Mouse (Mus musculus) liver, embryonic 11.5 days (tissue): Measurements from ENCODE around the gene Abcc10. TPM values are rescaled to one million over a fixed set of nuclear protein-coding genes. Genes with fewer than 3 reads are reported as not detected.

Experiments used
- ATAC-seq: fragments of 200-750 bp; cut with Nextera tagmentation; replicated peaks from 2 replicates; pipeline ENCODE4 v1.8.0; 2017; ENCODE audit warnings: moderate number of reproducible peaks, mild to moderate bottlenecking, moderate TSS enrichment, moderate library complexity; ENCODE audit not compliant: low FRiP score
- DNase-seq: peaks from one replicate; pipeline ENCODE4 v3.0.0-alpha.2; 2017; ENCODE audit warnings: low spot score
- H3K27ac ChIP-seq: fragments of 300-500 bp; sonication (generic); 2 replicates; pipeline ENCODE4 v1.5.1; 2014; ENCODE audit warnings: mild to moderate bottlenecking, low read depth, low read length, control low read depth
- H3K27me3 ChIP-seq: fragments of 300-500 bp; sonication (generic); replicated peaks from 2 replicates; pipeline ENCODE4 v1.6.1; 2014; ENCODE audit warnings: low read length, mixed read lengths; ENCODE audit not compliant: control insufficient read depth, insufficient read depth
- H3K36me3 ChIP-seq: fragments of 300-500 bp; sonication (generic); 2 replicates; pipeline ENCODE4 v1.6.1; 2014; ENCODE audit warnings: mild to moderate bottlenecking, low read length, moderate library complexity, mixed read lengths; ENCODE audit not compliant: control insufficient read depth, insufficient read depth
- H3K4me1 ChIP-seq: fragments of 300-500 bp; sonication (generic); replicated peaks from 2 replicates; pipeline ENCODE4 v1.6.1; 2014; ENCODE audit warnings: low read length, mixed read lengths; ENCODE audit not compliant: control insufficient read depth, insufficient read depth
- H3K4me2 ChIP-seq: fragments of 300-500 bp; sonication (generic); 2 replicates; pipeline ENCODE4 v1.6.1; 2014; ENCODE audit warnings: mild to moderate bottlenecking, control low read depth, moderate library complexity
- H3K4me3 ChIP-seq: fragments of 300-500 bp; sonication (generic); 2 replicates; pipeline ENCODE4 v1.5.1; 2014; ENCODE audit warnings: low read depth, low read length, control low read depth
- H3K9ac ChIP-seq: fragments of 300-500 bp; sonication (generic); 2 replicates; pipeline ENCODE4 v1.6.1; 2014; ENCODE audit warnings: low read depth, low read length, control low read depth
- H3K9me3 ChIP-seq: fragments of 300-500 bp; sonication (generic); 2 replicates; pipeline ENCODE4 v1.6.1; 2016; ENCODE audit warnings: low read length, inconsistent platforms, mixed read lengths; ENCODE audit not compliant: control insufficient read depth
- WGBS: fragments of 180-500 bp; shearing (Covaris S2); extraction: QIAGEN DNeasy Blood & Tissue Kit; methylation state at CpG from one replicate; pipeline ENCODE4 v1.1.7; 2014; 5-methylcytosine and 5-hydroxymethylcytosine counted together
- polyA plus RNA-seq: library from polyadenylated mRNA; unstranded; fragments of >200 nt; fragmentation: Nextera tagmentation; extraction: Ambion mirVana; gene quantifications from 2 replicates; pipeline ENCODE4 v1.2.1, GENCODE M21; 2014

The Abcc10 gene
- polyA plus RNA-seq, 1 experiment from 2014 or later = 4.4 TPM

DNA sequence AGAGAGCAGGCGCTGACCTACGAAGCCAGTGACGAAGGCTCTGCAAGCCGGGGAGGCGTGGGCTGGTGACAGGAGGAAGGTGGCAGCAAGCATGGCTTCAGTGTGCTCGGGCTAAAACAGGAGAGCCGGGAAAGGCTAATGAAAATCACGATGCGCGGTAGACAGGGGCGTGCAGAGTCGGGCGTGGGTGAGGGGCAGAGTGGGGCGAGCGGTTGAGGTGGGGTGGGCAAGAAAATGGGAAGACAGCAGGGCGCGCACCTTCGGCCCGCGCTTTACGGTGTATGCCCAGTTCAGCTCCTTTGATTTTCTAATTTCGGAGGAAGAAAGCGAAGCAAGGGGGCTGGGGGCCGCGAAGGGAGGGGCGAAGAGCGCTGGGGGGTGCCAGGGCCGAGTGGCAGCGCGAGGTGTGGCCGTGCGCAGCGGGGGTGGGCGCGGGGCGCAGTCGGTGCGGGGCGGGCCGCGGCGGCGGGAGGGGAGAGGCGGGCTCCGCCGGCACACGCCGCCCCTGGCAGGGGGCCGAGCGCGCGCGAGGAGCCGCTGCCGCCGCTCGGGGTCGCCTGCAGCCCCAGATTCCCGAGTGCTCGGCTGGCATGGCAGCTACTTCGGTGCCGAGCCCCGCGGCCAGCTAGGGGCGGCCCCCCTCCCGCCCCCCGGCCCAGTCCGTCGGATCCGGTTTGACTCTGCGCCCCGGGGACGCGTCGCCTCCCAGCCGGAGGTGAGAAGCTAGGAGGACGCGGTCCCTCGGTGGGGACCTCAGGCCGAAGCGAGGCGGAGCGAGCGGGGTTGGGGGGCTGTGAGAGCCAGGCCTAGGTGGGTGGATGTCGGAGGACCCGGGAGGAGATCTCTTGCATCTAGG lies 30.6 kb downstream of the Abcc10 start, which contains the start of gene Dlk2:
Dlk2 (plus strand) TSS at position 58 of the 856 bp plus-strand sequence.
- Histone ChIP-seq H3K9ac (peak within 1 kb of the TSS; percentile 25; the same call in 1 of the 2 replicates), H3K27me3 (peaks cover 56% of the 10 kb centered on the region), H3K4me2 (peak within 1 kb of the TSS; percentile 91), H3K36me3 (no peaks in the 10 kb centered on the region), H3K4me3 (peak within 1 kb of the TSS; percentile 59), H3K9me3 (no peaks in the 10 kb centered on the region), H3K4me1 (peaks cover 9% of the 10 kb centered on the region), H3K27ac (no peak within 1 kb of the TSS)
- ATAC-seq (no peak), DNase-seq (no peak)
- WGBS = 1% methylated on average over 78 of the region's 86 CpGs

DNA sequence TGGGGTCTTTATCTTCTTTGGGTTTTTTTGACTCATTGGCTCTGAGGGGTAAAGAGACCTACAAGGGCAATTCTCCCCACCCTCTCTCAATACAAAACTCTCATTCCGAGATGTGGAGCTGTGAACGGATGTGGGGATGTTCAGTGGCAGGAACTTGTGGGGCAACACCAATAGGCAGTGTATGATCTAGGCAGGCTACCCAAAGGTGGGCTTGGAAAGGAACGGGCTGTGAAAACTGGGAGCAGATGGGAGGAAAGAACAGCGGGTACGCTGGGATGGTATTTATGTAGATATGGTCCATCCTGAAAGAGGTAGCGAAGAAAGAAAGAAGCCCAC lies 31.2 kb downstream of the Abcc10 start:
- Histone ChIP-seq H3K27me3 (peaks cover 60% of the 10 kb centered on the region), H3K4me3 (peak overlapping the region; percentile 59), H3K4me2 (peak overlapping the region; percentile 91), H3K9me3 (no peaks in the 10 kb centered on the region), H3K4me1 (peaks cover 9% of the 10 kb centered on the region), H3K27ac (no peak overlapping the region), H3K9ac (no peak overlapping the region), H3K36me3 (no peaks in the 10 kb centered on the region)
- no peak for DNase-seq
- WGBS = 13% methylated on average over 6 of the region's 6 CpGs
- ATAC-seq = no peak

DNA sequence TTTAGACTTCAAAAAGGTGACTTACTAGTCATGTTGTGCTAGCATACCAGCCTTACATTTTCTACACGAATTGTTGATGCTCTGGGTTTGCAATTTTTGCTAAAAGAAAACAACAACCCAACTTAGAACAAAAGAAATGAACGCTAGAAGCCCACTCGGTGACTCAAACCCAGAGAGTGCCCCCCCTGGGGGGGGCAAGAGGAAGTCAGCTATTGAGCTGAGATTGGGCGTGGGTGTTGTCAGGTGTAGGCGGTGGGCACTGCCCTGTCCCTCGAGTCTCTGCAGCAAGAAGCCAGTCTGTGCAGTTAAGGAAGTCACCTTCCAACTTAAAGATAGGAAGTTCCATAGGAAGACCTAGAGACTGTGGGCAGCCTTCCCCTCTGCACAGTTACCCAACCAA lies 31.6 kb downstream of the Abcc10 start:
- no peak for ATAC-seq
- 32% methylated on average over 6 of the region's 6 CpGs for WGBS
- Histone ChIP-seq H3K9ac (no peak overlapping the region), H3K36me3 (no peaks in the 10 kb centered on the region), H3K27me3 (peaks cover 60% of the 10 kb centered on the region), H3K4me1 (peaks cover 9% of the 10 kb centered on the region), H3K4me2 (no peak overlapping the region), H3K9me3 (no peaks in the 10 kb centered on the region), H3K27ac (no peak overlapping the region), H3K4me3 (peak overlapping the region; percentile 59; the same call in 1 of the 2 replicates)
- no peak for DNase-seq

DNA sequence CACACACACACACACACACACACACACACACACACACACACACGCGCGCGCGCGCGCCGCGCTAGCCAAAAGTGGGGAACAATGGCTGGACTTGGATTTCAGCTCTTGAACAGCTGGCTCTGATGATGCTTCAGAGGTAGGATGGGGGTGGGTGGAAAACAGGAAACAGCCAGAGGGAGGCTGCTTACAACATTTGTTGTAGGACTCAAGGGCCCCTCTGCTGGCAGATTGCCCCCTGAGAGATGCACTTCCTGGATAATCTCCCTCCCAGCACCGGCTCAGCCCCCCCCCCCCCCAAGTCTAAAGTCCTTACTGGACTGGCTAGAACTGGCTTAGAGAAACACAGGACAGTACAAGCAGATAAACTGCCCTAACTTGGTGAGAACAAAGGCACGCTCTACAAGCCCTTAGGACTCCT lies 40.5 kb downstream of the Abcc10 start:
- H3K27ac ChIP-seq = no peak overlapping the region
- H3K9me3 ChIP-seq = no peaks in the 10 kb centered on the region
- peaks cover 4% of the 10 kb centered on the region for H3K27me3 ChIP-seq
- no peak overlapping the region for H3K4me2 ChIP-seq
- no peaks in the 10 kb centered on the region for H3K36me3 ChIP-seq
- H3K9ac ChIP-seq = no peak overlapping the region
- 70% methylated on average over 11 of the region's 11 CpGs for WGBS
- H3K4me3 ChIP-seq = no peak overlapping the region
- ATAC-seq (no peak), DNase-seq (no peak)
- no peaks in the 10 kb centered on the region for H3K4me1 ChIP-seq

DNA sequence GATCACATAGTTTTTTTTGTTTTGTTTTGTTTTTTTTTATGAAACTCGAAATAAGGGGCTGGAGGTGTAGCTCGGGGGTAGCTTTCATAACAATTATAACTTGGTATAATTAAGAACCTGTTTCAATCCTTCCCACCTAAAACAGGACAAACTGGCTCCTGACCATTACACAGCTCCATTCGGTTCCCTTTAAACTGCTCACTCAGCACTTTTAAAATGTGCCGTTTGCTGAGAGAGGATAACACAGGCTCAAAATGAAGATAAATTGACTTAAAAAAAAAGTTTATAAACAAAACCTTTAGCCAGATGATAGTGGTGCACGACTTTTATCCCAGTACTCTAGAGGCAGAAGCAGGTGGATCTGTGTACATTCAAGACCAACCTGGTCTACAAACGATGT lies 42.7 kb downstream of the Abcc10 start:
- DNase-seq = no peak
- H3K4me2 ChIP-seq = no peak overlapping the region
- no peak for ATAC-seq
- no peaks in the 10 kb centered on the region for H3K36me3 ChIP-seq
- H3K27ac ChIP-seq = no peak overlapping the region
- WGBS = 62% methylated on average over 6 of the region's 6 CpGs
- no peaks in the 10 kb centered on the region for H3K9me3 ChIP-seq
- H3K4me1 ChIP-seq = peaks cover 10% of the 10 kb centered on the region
- H3K4me3 ChIP-seq = no peak overlapping the region
- H3K27me3 ChIP-seq = no peaks in the 10 kb centered on the region
- H3K9ac ChIP-seq = no peak overlapping the region

DNA sequence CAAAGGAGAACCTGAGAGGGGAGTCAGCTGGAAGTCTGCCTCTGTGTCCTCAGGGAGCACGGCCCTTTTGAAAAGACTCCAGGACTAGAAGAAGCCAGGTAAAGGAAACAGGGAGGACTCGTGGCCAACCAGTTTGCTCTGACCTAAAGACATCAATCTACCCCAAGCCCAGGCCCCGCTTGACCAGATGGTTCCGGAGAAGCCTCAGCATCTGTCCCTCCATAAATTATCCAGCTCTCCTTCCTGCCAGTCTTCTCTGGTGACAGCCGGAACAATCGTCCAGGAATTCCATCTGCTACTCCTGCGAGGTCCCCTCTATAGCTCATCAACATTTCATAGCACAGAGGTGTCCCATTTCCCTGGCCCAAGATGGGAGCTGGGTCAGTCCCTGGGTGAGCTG lies 43.5 kb downstream of the Abcc10 start:
- Histone ChIP-seq H3K27me3 (no peaks in the 10 kb centered on the region), H3K9ac (no peak overlapping the region), H3K4me1 (peaks cover 10% of the 10 kb centered on the region), H3K27ac (no peak overlapping the region), H3K4me3 (no peak overlapping the region), H3K36me3 (0 out of 2 replicates have a peak, but pooled peaks cover 6% of the 10 kb centered on the region), H3K4me2 (no peak overlapping the region), H3K9me3 (no peaks in the 10 kb centered on the region)
- WGBS = 58% methylated on average over 7 of the region's 7 CpGs
- ATAC-seq = no peak
- DNase-seq = no peak

DNA sequence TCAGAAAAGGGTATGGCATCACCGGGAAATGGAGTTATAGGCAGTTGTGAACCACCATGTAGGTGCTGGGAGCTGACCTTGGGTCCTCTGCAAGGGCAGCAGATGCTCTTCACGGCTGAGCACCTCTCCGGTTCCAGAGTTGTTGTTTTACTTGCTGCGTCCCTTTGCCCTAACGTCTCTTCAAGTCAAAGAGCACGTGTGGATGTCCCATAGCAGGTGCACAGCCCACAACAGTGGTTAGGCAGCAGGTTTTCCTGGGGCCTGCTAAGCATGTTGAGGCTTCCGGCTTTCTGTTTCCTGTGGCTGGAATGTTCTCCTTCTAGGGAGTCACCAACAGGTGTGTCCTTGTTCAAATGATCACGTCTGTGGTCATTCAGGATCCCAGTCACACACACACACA lies 44.2 kb downstream of the Abcc10 start:
- Histone ChIP-seq H3K4me3 (no peak overlapping the region), H3K9ac (no peak overlapping the region), H3K4me2 (no peak overlapping the region), H3K4me1 (peaks cover 10% of the 10 kb centered on the region), H3K27me3 (no peaks in the 10 kb centered on the region), H3K9me3 (no peaks in the 10 kb centered on the region), H3K36me3 (0 out of 2 replicates have a peak, but pooled peaks cover 6% of the 10 kb centered on the region), H3K27ac (no peak overlapping the region)
- DNase-seq (no peak), ATAC-seq (no peak)
- WGBS = 81% methylated on average over 8 of the region's 8 CpGs

DNA sequence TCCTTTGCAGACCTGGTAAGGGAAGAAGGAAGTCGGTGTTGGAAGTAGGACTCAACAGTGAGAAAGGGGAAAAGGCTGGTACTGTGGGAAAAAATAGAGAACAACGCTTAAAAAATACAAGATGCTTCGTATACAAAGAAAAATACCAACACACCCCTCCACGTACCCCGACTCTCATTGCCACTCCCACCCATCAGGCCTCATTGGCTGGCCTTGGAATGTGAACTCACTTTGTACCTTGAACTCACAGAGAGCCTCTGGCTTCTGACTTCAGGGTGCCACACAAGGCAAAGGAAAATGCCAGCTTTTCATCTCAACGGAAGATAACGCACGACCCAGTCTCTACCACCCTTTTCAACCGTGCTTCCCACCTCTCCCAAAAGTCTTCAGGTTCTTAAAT lies 45.0 kb downstream of the Abcc10 start:
- Histone ChIP-seq H3K36me3 (peaks cover 6% of the 10 kb centered on the region; the same call in 1 of the 2 replicates), H3K4me3 (peak overlapping the region; percentile 77), H3K27me3 (no peaks in the 10 kb centered on the region), H3K9me3 (no peaks in the 10 kb centered on the region), H3K27ac (no peak overlapping the region), H3K4me1 (peaks cover 10% of the 10 kb centered on the region), H3K9ac (peak overlapping the region; percentile 80), H3K4me2 (peak overlapping the region; percentile 90)
- DNase-seq = no peak
- 23% methylated on average over 9 of the region's 9 CpGs for WGBS
- ATAC-seq = peak; percentile 53
